Mouse (Mus musculus): ENCODE measurements around the gene Gm21988. TPM values are rescaled to one million over a fixed set of nuclear protein-coding genes. Genes with fewer than 3 reads are reported as not detected.

Gene Gm21988
- polyA plus RNA-seq, 1 experiment from 2014 or later = 10.5 TPM

- DNase-seq (ENCODE audit: low spot score) (peak; percentile 78), ATAC-seq (ENCODE audit: insufficient number of reproducible peaks, low FRiP score, low TSS enrichment, low read depth) (no peak)
- no peak overlapping the region for H3K9ac ChIP-seq (ENCODE audit: low read length)
- no peaks in the 10 kb centered on the region for H3K36me3 ChIP-seq (ENCODE audit: control insufficient read depth, insufficient read depth, low read length)
- H3K27me3 ChIP-seq (ENCODE audit: control insufficient read depth, insufficient read depth, low read length) = peaks cover 3% of the 10 kb centered on the region; the same call in 1 of the 2 replicates
- no peaks in the 10 kb centered on the region for H3K9me3 ChIP-seq (ENCODE audit: control insufficient read depth, low read length)
- no peak overlapping the region for H3K27ac ChIP-seq (replicated peaks; ENCODE audit: low read depth, low read length)
- 50% methylated on average over 9 of the region's 9 CpGs for WGBS
- no peak overlapping the region for H3K4me2 ChIP-seq (ENCODE audit: low read depth, severe bottlenecking)
- H3K4me3 ChIP-seq (ENCODE audit: low read depth, low read length) = no peak overlapping the region
- no peaks in the 10 kb centered on the region for H3K4me1 ChIP-seq (ENCODE audit: control insufficient read depth, insufficient read depth, low read length)
Measured at GRCm38 (mm10) chr11:70247136-70247845, 7.7 kb upstream of the Gm21988 start.

- Histone ChIP-seq H3K9ac (ENCODE audit: low read length) (no peak overlapping the region), H3K9me3 (ENCODE audit: control insufficient read depth, low read length) (no peaks in the 10 kb centered on the region), H3K4me3 (ENCODE audit: low read depth, low read length) (no peak overlapping the region), H3K36me3 (ENCODE audit: control insufficient read depth, insufficient read depth, low read length) (no peaks in the 10 kb centered on the region), H3K27me3 (ENCODE audit: control insufficient read depth, insufficient read depth, low read length) (no peaks in the 10 kb centered on the region), H3K27ac (replicated peaks; ENCODE audit: low read depth, low read length) (no peak overlapping the region), H3K4me1 (ENCODE audit: control insufficient read depth, insufficient read depth, low read length) (peaks cover 6% of the 10 kb centered on the region), H3K4me2 (ENCODE audit: low read depth, severe bottlenecking) (no peak overlapping the region)
- DNase-seq (ENCODE audit: low spot score) = no peak
- WGBS = 68% methylated on average over 11 of the region's 11 CpGs
- ATAC-seq (ENCODE audit: insufficient number of reproducible peaks, low FRiP score, low TSS enrichment, low read depth) = no peak
Measured at GRCm38 (mm10) chr11:70242591-70242990, 3.0 kb upstream of the Gm21988 start.

- Histone ChIP-seq H3K4me1 (ENCODE audit: control insufficient read depth, insufficient read depth, low read length) (peaks cover 13% of the 10 kb centered on the region), H3K4me3 (ENCODE audit: low read depth, low read length) (peak overlapping the region; percentile 89), H3K27me3 (ENCODE audit: control insufficient read depth, insufficient read depth, low read length) (no peaks in the 10 kb centered on the region), H3K36me3 (ENCODE audit: control insufficient read depth, insufficient read depth, low read length) (peaks cover 7% of the 10 kb centered on the region; the same call in 1 of the 2 replicates), H3K27ac (replicated peaks; ENCODE audit: low read depth, low read length) (0 out of 2 replicates have a peak overlapping the region, but pooled peaks have one; percentile 77), H3K9me3 (ENCODE audit: control insufficient read depth, low read length) (no peaks in the 10 kb centered on the region), H3K4me2 (ENCODE audit: low read depth, severe bottlenecking) (peak overlapping the region; percentile 93), H3K9ac (ENCODE audit: low read length) (peak overlapping the region; percentile 84)
- ATAC-seq (ENCODE audit: insufficient number of reproducible peaks, low FRiP score, low TSS enrichment, low read depth) (no peak), DNase-seq (ENCODE audit: low spot score) (no peak)
- WGBS = 13% methylated on average over 23 of the region's 23 CpGs
Measured at GRCm38 (mm10) chr11:70238591-70239440, 814 bp downstream of the Gm21988 start.

GRCm38 (mm10) chr11:70237457-70238167, 2.0 kb downstream of the Gm21988 start, which contains the start of gene 0610010K14Rik:
0610010K14Rik (minus strand) TSS chr11:70237914.
- H3K4me2 ChIP-seq (ENCODE audit: low read depth, severe bottlenecking) = peak within 1 kb of the TSS; percentile 93
- no peaks in the 10 kb centered on the region for H3K27me3 ChIP-seq (ENCODE audit: control insufficient read depth, insufficient read depth, low read length)
- H3K4me1 ChIP-seq (ENCODE audit: control insufficient read depth, insufficient read depth, low read length) = peaks cover 22% of the 10 kb centered on the region
- no peaks in the 10 kb centered on the region for H3K9me3 ChIP-seq (ENCODE audit: control insufficient read depth, low read length)
- H3K4me3 ChIP-seq (ENCODE audit: low read depth, low read length) = peak within 1 kb of the TSS; percentile 89
- peak within 1 kb of the TSS; percentile 84 for H3K27ac ChIP-seq (replicated peaks; ENCODE audit: low read depth, low read length)
- peaks cover 7% of the 10 kb centered on the region; the same call in 1 of the 2 replicates for H3K36me3 ChIP-seq (ENCODE audit: control insufficient read depth, insufficient read depth, low read length)
- peak within 1 kb of the TSS; percentile 84 for H3K9ac ChIP-seq (ENCODE audit: low read length)
- under 1% methylated on average over 68 of the region's 70 CpGs for WGBS
- DNase-seq (ENCODE audit: low spot score) = peak; percentile 99
- ATAC-seq (ENCODE audit: insufficient number of reproducible peaks, low FRiP score, low TSS enrichment, low read depth) = peak; percentile 87

- Histone ChIP-seq H3K9ac (ENCODE audit: low read length) (peak overlapping the region; percentile 84), H3K36me3 (ENCODE audit: control insufficient read depth, insufficient read depth, low read length) (peaks cover 7% of the 10 kb centered on the region; the same call in 1 of the 2 replicates), H3K4me3 (ENCODE audit: low read depth, low read length) (peak overlapping the region; percentile 89), H3K27me3 (ENCODE audit: control insufficient read depth, insufficient read depth, low read length) (no peaks in the 10 kb centered on the region), H3K4me2 (ENCODE audit: low read depth, severe bottlenecking) (peak overlapping the region; percentile 93), H3K4me1 (ENCODE audit: control insufficient read depth, insufficient read depth, low read length) (peaks cover 25% of the 10 kb centered on the region), H3K9me3 (ENCODE audit: control insufficient read depth, low read length) (no peaks in the 10 kb centered on the region), H3K27ac (replicated peaks; ENCODE audit: low read depth, low read length) (peak overlapping the region; percentile 84)
- WGBS = 49% methylated on average over 7 of the region's 7 CpGs
- no peak for DNase-seq (ENCODE audit: low spot score)
- no peak for ATAC-seq (ENCODE audit: insufficient number of reproducible peaks, low FRiP score, low TSS enrichment, low read depth)
Measured at GRCm38 (mm10) chr11:70236717-70237116, 2.9 kb downstream of the Gm21988 start.

- ATAC-seq (ENCODE audit: insufficient number of reproducible peaks, low FRiP score, low TSS enrichment, low read depth) = no peak
- H3K27me3 ChIP-seq (ENCODE audit: control insufficient read depth, insufficient read depth, low read length) = no peaks in the 10 kb centered on the region; the same call in 1 of the 2 replicates
- no peak overlapping the region for H3K9ac ChIP-seq (ENCODE audit: low read length)
- no peak overlapping the region for H3K4me2 ChIP-seq (ENCODE audit: low read depth, severe bottlenecking)
- H3K36me3 ChIP-seq (ENCODE audit: control insufficient read depth, insufficient read depth, low read length) = peaks cover 7% of the 10 kb centered on the region; the same call in 1 of the 2 replicates
- no peak for DNase-seq (ENCODE audit: low spot score)
- peaks cover 25% of the 10 kb centered on the region for H3K4me1 ChIP-seq (ENCODE audit: control insufficient read depth, insufficient read depth, low read length)
- no peak overlapping the region for H3K4me3 ChIP-seq (ENCODE audit: low read depth, low read length)
- no peak overlapping the region for H3K27ac ChIP-seq (replicated peaks; ENCODE audit: low read depth, low read length)
- WGBS = 93% methylated on average over 12 of the region's 12 CpGs
- no peaks in the 10 kb centered on the region for H3K9me3 ChIP-seq (ENCODE audit: control insufficient read depth, low read length)
Measured at GRCm38 (mm10) chr11:70235254-70235900, 4.3 kb downstream of the Gm21988 start.

- H3K27me3 ChIP-seq (ENCODE audit: control insufficient read depth, insufficient read depth, low read length) = peaks cover 9% of the 10 kb centered on the region
- H3K36me3 ChIP-seq (ENCODE audit: control insufficient read depth, insufficient read depth, low read length) = peaks cover 7% of the 10 kb centered on the region; the same call in 1 of the 2 replicates
- H3K4me2 ChIP-seq (ENCODE audit: low read depth, severe bottlenecking) = no peak overlapping the region
- ATAC-seq (ENCODE audit: insufficient number of reproducible peaks, low FRiP score, low TSS enrichment, low read depth) (no peak), DNase-seq (ENCODE audit: low spot score) (no peak)
- H3K4me3 ChIP-seq (ENCODE audit: low read depth, low read length) = no peak overlapping the region
- H3K9me3 ChIP-seq (ENCODE audit: control insufficient read depth, low read length) = no peaks in the 10 kb centered on the region
- WGBS = 92% methylated on average over 8 of the region's 8 CpGs
- no peak overlapping the region for H3K27ac ChIP-seq (replicated peaks; ENCODE audit: low read depth, low read length)
- H3K4me1 ChIP-seq (ENCODE audit: control insufficient read depth, insufficient read depth, low read length) = peaks cover 26% of the 10 kb centered on the region
- H3K9ac ChIP-seq (ENCODE audit: low read length) = no peak overlapping the region
Measured at GRCm38 (mm10) chr11:70234497-70234896, 5.1 kb downstream of the Gm21988 start.

Data from limb, embryonic 11.5 days (tissue).